Mouse (Mus musculus): ENCODE data around the gene Cdk8.

DNA sequence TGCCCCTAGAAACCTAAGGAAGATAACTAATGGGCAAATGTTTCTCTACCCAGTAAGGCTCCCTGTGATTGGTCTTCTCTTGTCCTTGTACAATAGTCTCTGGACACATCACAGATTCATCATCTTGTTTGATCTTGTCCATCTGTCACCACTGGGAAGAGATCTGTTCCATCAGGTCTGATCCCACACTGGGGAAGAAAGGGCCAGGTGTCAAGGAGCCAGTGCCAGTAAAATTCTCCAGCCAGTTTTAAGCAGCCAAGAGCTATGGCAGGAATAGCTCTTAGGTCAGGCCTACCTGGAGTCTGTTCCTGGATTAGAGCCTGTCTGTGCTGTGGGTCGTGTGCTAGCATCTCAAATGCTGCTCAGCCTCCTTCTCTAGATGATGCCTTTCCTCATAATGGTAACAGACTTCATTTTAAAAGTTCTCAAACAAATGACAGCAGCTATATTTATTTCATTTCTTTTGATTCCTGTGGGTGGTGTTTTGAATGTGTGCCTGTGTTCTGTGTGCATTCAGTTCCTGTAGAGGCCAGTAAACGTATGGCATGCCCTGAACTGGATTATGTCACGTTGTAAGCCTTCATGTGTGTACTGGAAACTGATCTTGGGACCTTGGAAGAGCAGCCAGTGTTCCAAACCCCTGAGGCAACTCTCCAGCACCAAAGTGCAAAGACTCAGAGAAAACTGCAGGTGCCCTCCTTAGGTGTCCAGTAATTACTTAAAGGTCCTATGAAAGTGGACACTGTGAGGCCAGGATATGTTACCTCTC, 40.3 kb upstream of the Cdk8 start:
- TF ChIP-seq CTCF (conservative IDR thresholded peaks at IDR 0.05; ENCODE audit: insufficient read depth, insufficient read length, low read depth, low read length) (no peak), POLR2A (IDR thresholded peaks at IDR 0.05; ENCODE audit: low read depth, low read length) (no peak)

Data from kidney, adult 2 months (tissue).